Mouse (Mus musculus): ENCODE data around the gene Brca1. TPM values are rescaled to one million over a fixed set of nuclear protein-coding genes. Genes with fewer than 3 reads are reported as not detected.
A peak's percentile ranks its signal among the peaks of the same experiment; 100 is the strongest.
"Not testable (repeated sequence)": the region's sequence is repeated elsewhere in the genome, so short reads cannot be mapped to it uniquely, and the experiment has no call there.

The Brca1 gene
- polyA plus RNA-seq, 1 experiment from 2014 or later, result 10.2 TPM

GRCm38 (mm10) chr11:101454702-101455101, 97.1 kb downstream of the Brca1 start:
- no peak overlapping the region for H3K4me3 ChIP-seq (replicated peaks)
- WGBS, result 76% methylated on average over 6 of the region's 6 CpGs
- H3K9ac ChIP-seq, result no peak overlapping the region
- H3K4me2 ChIP-seq (replicated peaks), result no peak overlapping the region
- H3K27ac ChIP-seq, result no peak overlapping the region
- no peak for ATAC-seq
- H3K36me3 ChIP-seq, result no peaks in the 10 kb centered on the region; the same call in 1 of the 2 replicates
- no peaks in the 10 kb centered on the region for H3K9me3 ChIP-seq
- H3K27me3 ChIP-seq (replicated peaks), result no peaks in the 10 kb centered on the region
- H3K4me1 ChIP-seq (replicated peaks), result peaks cover 8% of the 10 kb centered on the region

- no peaks in the 10 kb centered on the region for H3K9me3 ChIP-seq
- no peaks in the 10 kb centered on the region; the same call in 1 of the 2 replicates for H3K4me1 ChIP-seq (replicated peaks)
- H3K9ac ChIP-seq, result no peak overlapping the region
- no peak overlapping the region for H3K4me3 ChIP-seq (replicated peaks)
- H3K27ac ChIP-seq, result 0 out of 2 replicates have a peak overlapping the region, but pooled peaks have one; percentile 3
- 64% methylated on average over 10 of the region's 10 CpGs for WGBS
- 0 out of 2 replicates have a peak overlapping the region, but pooled peaks have one; percentile 0 for H3K4me2 ChIP-seq (replicated peaks)
- peak; percentile 39 for ATAC-seq
- no peaks in the 10 kb centered on the region; the same call in 1 of the 2 replicates for H3K36me3 ChIP-seq
- no peaks in the 10 kb centered on the region for H3K27me3 ChIP-seq (replicated peaks)
Observed at GRCm38 (mm10) chr11:101452093-101452774, 99.5 kb downstream of the Brca1 start.

GRCm38 (mm10) chr11:101451536-101451935, 100.2 kb downstream of the Brca1 start:
- 84% methylated on average over 10 of the region's 10 CpGs for WGBS
- Histone ChIP-seq H3K36me3 (no peaks in the 10 kb centered on the region), H3K9me3 (no peaks in the 10 kb centered on the region), H3K4me2 (replicated peaks) (no peak overlapping the region), H3K9ac (no peak overlapping the region), H3K4me3 (replicated peaks) (no peak overlapping the region), H3K27ac (0 out of 2 replicates have a peak overlapping the region, but pooled peaks have one; percentile 3), H3K27me3 (replicated peaks) (no peaks in the 10 kb centered on the region), H3K4me1 (replicated peaks) (no peaks in the 10 kb centered on the region; the same call in 1 of the 2 replicates)
- ATAC-seq, result no peak

GRCm38 (mm10) chr11:101450394-101450793, 101.4 kb downstream of the Brca1 start:
- no peak overlapping the region for H3K4me3 ChIP-seq (replicated peaks)
- H3K4me2 ChIP-seq (replicated peaks), result no peak overlapping the region
- no peak overlapping the region for H3K9ac ChIP-seq
- no peaks in the 10 kb centered on the region; the same call in 1 of the 2 replicates for H3K4me1 ChIP-seq (replicated peaks)
- H3K27ac ChIP-seq, result no peak overlapping the region
- WGBS, result 75% methylated on average over 3 of the region's 3 CpGs
- H3K9me3 ChIP-seq, result no peaks in the 10 kb centered on the region
- ATAC-seq, result no peak
- H3K27me3 ChIP-seq (replicated peaks), result no peaks in the 10 kb centered on the region
- 0 out of 2 replicates have a peak, but pooled peaks cover 3% of the 10 kb centered on the region for H3K36me3 ChIP-seq

GRCm38 (mm10) chr11:101449596-101449995, 102.2 kb downstream of the Brca1 start:
- H3K9ac ChIP-seq; ATAC-seq; H3K36me3 ChIP-seq; H3K4me3 ChIP-seq (replicated peaks); H3K4me2 ChIP-seq (replicated peaks); H3K27me3 ChIP-seq (replicated peaks); H3K4me1 ChIP-seq (replicated peaks); H3K27ac ChIP-seq; H3K9me3 ChIP-seq: not testable (repeated sequence)
- WGBS, result 75% methylated on average over 4 of the region's 4 CpGs

- Histone ChIP-seq H3K27me3 (replicated peaks) (no peaks in the 10 kb centered on the region), H3K4me2 (replicated peaks) (peak overlapping the region; percentile 69), H3K27ac (peak overlapping the region; percentile 68; the same call in 1 of the 2 replicates), H3K36me3 (peaks cover 15% of the 10 kb centered on the region), H3K9me3 (no peaks in the 10 kb centered on the region), H3K9ac (peak overlapping the region; percentile 56), H3K4me3 (replicated peaks) (peak overlapping the region; percentile 54), H3K4me1 (replicated peaks) (peaks cover 2% of the 10 kb centered on the region)
- no peak for ATAC-seq
- WGBS, result 72% methylated on average over 4 of the region's 4 CpGs
Observed at GRCm38 (mm10) chr11:101448899-101449298, 102.9 kb downstream of the Brca1 start.

- Histone ChIP-seq H3K4me2 (replicated peaks) (peak within 1 kb of the TSS; percentile 69), H3K9ac (peak within 1 kb of the TSS; percentile 56), H3K36me3 (peaks cover 19% of the 10 kb centered on the region), H3K9me3 (no peaks in the 10 kb centered on the region), H3K27me3 (replicated peaks) (no peaks in the 10 kb centered on the region), H3K4me1 (replicated peaks) (peaks cover 7% of the 10 kb centered on the region), H3K27ac (peak within 1 kb of the TSS; percentile 68), H3K4me3 (replicated peaks) (peak within 1 kb of the TSS; percentile 54)
- 16% methylated on average over 10 of the region's 10 CpGs for WGBS
- peak; percentile 90 for ATAC-seq
Observed at GRCm38 (mm10) chr11:101448274-101448746, 103.4 kb downstream of the Brca1 start, which contains the start of gene Ifi35. Gene Ifi35, plus strand, starts transcription at chr11:101448407.

- Histone ChIP-seq H3K4me2 (replicated peaks) (peak overlapping the region; percentile 69), H3K36me3 (peaks cover 19% of the 10 kb centered on the region), H3K9ac (peak overlapping the region; percentile 56; the same call in 1 of the 2 replicates), H3K4me1 (replicated peaks) (peaks cover 12% of the 10 kb centered on the region), H3K9me3 (no peaks in the 10 kb centered on the region), H3K27ac (peak overlapping the region; percentile 68), H3K4me3 (replicated peaks) (peak overlapping the region; percentile 54; the same call in 1 of the 2 replicates), H3K27me3 (replicated peaks) (no peaks in the 10 kb centered on the region)
- ATAC-seq, result no peak
- WGBS, result 80% methylated on average over 5 of the region's 5 CpGs
Observed at GRCm38 (mm10) chr11:101447786-101448185, 104.0 kb downstream of the Brca1 start.

GRCm38 (mm10) chr11:101446860-101447259, 104.9 kb downstream of the Brca1 start:
- not testable (repeated sequence) for H3K4me2 ChIP-seq (replicated peaks); H3K9ac ChIP-seq; H3K4me3 ChIP-seq (replicated peaks); ATAC-seq; H3K27me3 ChIP-seq (replicated peaks); H3K27ac ChIP-seq; H3K9me3 ChIP-seq
- 90% methylated on average over 8 of the region's 8 CpGs for WGBS
- Histone ChIP-seq H3K36me3 (peaks cover 19% of the 10 kb centered on the region), H3K4me1 (replicated peaks) (peaks cover 12% of the 10 kb centered on the region)

- Histone ChIP-seq H3K36me3 (peaks cover 19% of the 10 kb centered on the region), H3K4me3 (replicated peaks) (no peak overlapping the region), H3K27ac (no peak overlapping the region), H3K27me3 (replicated peaks) (no peaks in the 10 kb centered on the region), H3K4me2 (replicated peaks) (no peak overlapping the region), H3K9me3 (no peaks in the 10 kb centered on the region), H3K4me1 (replicated peaks) (peaks cover 12% of the 10 kb centered on the region), H3K9ac (no peak overlapping the region)
- no peak for ATAC-seq
- WGBS, result 81% methylated on average over 1 of the region's 1 CpGs
Observed at GRCm38 (mm10) chr11:101446319-101446718, 105.4 kb downstream of the Brca1 start.

GRCm38 (mm10) chr11:101442760-101443159, 109.0 kb downstream of the Brca1 start:
- under 1% methylated on average over 14 of the region's 14 CpGs for WGBS
- H3K4me3 ChIP-seq (replicated peaks), result peak overlapping the region; percentile 69
- peak; percentile 7; the same call in 1 of the 2 replicates for ATAC-seq
- peaks cover 19% of the 10 kb centered on the region for H3K36me3 ChIP-seq
- no peaks in the 10 kb centered on the region for H3K27me3 ChIP-seq (replicated peaks)
- H3K9me3 ChIP-seq, result no peaks in the 10 kb centered on the region
- H3K27ac ChIP-seq, result peak overlapping the region; percentile 83
- peak overlapping the region; percentile 83 for H3K9ac ChIP-seq
- H3K4me1 ChIP-seq (replicated peaks), result peaks cover 12% of the 10 kb centered on the region
- H3K4me2 ChIP-seq (replicated peaks), result peak overlapping the region; percentile 67

- Histone ChIP-seq H3K4me2 (replicated peaks) (peak within 1 kb of the TSS; percentile 67), H3K9me3 (no peaks in the 10 kb centered on the region), H3K4me1 (replicated peaks) (peaks cover 12% of the 10 kb centered on the region), H3K36me3 (peaks cover 19% of the 10 kb centered on the region), H3K9ac (peak within 1 kb of the TSS; percentile 83), H3K4me3 (replicated peaks) (peak within 1 kb of the TSS; percentile 69), H3K27me3 (replicated peaks) (no peaks in the 10 kb centered on the region), H3K27ac (peak within 1 kb of the TSS; percentile 83)
- ATAC-seq, result peak; percentile 99
- WGBS, result under 1% methylated on average over 42 of the region's 42 CpGs
Observed at GRCm38 (mm10) chr11:101442127-101442693, 109.5 kb downstream of the Brca1 start, which contains the start of gene Rpl27. Gene Rpl27, plus strand, starts transcription at chr11:101442298.

All from intestine, embryonic 15.5 days (tissue).